Mouse (Mus musculus) embryonic facial prominence, embryonic 13.5 days (tissue): ENCODE results near the gene Clec4a2. TPM values are rescaled to one million over a fixed set of nuclear protein-coding genes. Genes with fewer than 3 reads are reported as not detected.

Experiments
- polyA plus RNA-seq: library from polyadenylated mRNA; unstranded; fragments of >200 nt; fragmentation: Nextera tagmentation; extraction: Ambion mirVana; gene quantifications from 2 replicates; pipeline ENCODE4 v1.2.1, GENCODE M21; 2015

Clec4a2 gene
- polyA plus RNA-seq, 1 experiment from 2014 or later = 2.4 TPM

Other genes starting within 250 kb of the Clec4a2 start
- 57.0 and 65.2 TPM in 2 replicates for gene Necap1, start 232.0 kb upstream of the Clec4a2 start, polyA plus RNA-seq
- gene Clec4a1, start 184.6 kb upstream of the Clec4a2 start, polyA plus RNA-seq = 1.5 and 2.5 TPM in 2 replicates
- 1.7 and 2.6 TPM in 2 replicates for gene Clec4a3, start 153.9 kb upstream of the Clec4a2 start, polyA plus RNA-seq
- gene Clec4a4, start 116.1 kb upstream of the Clec4a2 start, polyA plus RNA-seq = 0.61 TPM in 1 of 2 replicates, not detected in the other
- gene Clec4b1, start 56.5 kb upstream of the Clec4a2 start, polyA plus RNA-seq = not detected in 2 replicates
- gene Clec4b2, start 66.5 kb downstream of the Clec4a2 start, polyA plus RNA-seq = not detected in 2 replicates
- 1.5 and 1.6 TPM in 2 replicates for gene Clec4n, start 123.4 kb downstream of the Clec4a2 start, polyA plus RNA-seq
- not detected in 2 replicates for gene Clec4d, start 155.7 kb downstream of the Clec4a2 start, polyA plus RNA-seq
- 0.25 TPM in 1 of 2 replicates, not detected in the other for gene Clec4e, start 183.4 kb downstream of the Clec4a2 start, polyA plus RNA-seq
- gene Vmn2r19, start 201.9 kb downstream of the Clec4a2 start, polyA plus RNA-seq = not detected in 2 replicates